Mouse (Mus musculus) midbrain, embryonic 15.5 days (tissue): Measurements from ENCODE around the gene Mlip. TPM values are rescaled to one million over a fixed set of nuclear protein-coding genes. Genes with fewer than 3 reads are reported as not detected.

Source experiments
- ATAC-seq: fragments of 200-750 bp; cut with Nextera tagmentation; replicated peaks from 2 replicates; pipeline ENCODE4 v1.8.0; 2017; ENCODE audit warnings: moderate TSS enrichment
- H3K27ac ChIP-seq: fragments of 300-500 bp; sonication (generic); 2 replicates; pipeline ENCODE4 v1.5.1; 2015; ENCODE audit warnings: mild to moderate bottlenecking, inconsistent platforms
- H3K27me3 ChIP-seq: fragments of 300-500 bp; sonication (generic); replicated peaks from 2 replicates; pipeline ENCODE4 v1.6.1; 2015; ENCODE audit warnings: inconsistent platforms
- H3K36me3 ChIP-seq: fragments of 300-500 bp; sonication (generic); replicated peaks from 2 replicates; pipeline ENCODE4 v1.6.1; 2015; ENCODE audit warnings: inconsistent platforms
- H3K4me1 ChIP-seq: fragments of 300-500 bp; sonication (generic); 2 replicates; pipeline ENCODE4 v1.6.1; 2015; ENCODE audit warnings: inconsistent platforms
- H3K4me2 ChIP-seq: fragments of 300-500 bp; sonication (generic); 2 replicates; pipeline ENCODE4 v1.6.1; 2015; ENCODE audit warnings: inconsistent platforms, mild to moderate bottlenecking, moderate library complexity
- H3K4me3 ChIP-seq: fragments of 300-500 bp; sonication (generic); 2 replicates; pipeline ENCODE4 v1.5.1; 2015; ENCODE audit warnings: mild to moderate bottlenecking, inconsistent platforms
- H3K9ac ChIP-seq: fragments of 300-500 bp; sonication (generic); 2 replicates; pipeline ENCODE4 v1.6.1; 2015; ENCODE audit warnings: mild to moderate bottlenecking, inconsistent platforms
- H3K9me3 ChIP-seq: fragments of 300-500 bp; sonication (generic); 2 replicates; pipeline ENCODE4 v1.6.1; 2016; ENCODE audit warnings: inconsistent platforms
- WGBS: fragments of 180-500 bp; shearing (Covaris S2); methylation state at CpG from one replicate; pipeline ENCODE4 v1.1.7; 2015; ENCODE audit warnings: mixed read lengths; 5-methylcytosine and 5-hydroxymethylcytosine counted together
- polyA plus RNA-seq: library from polyadenylated mRNA; unstranded; fragments of >200 nt; fragmentation: Nextera tagmentation; extraction: Ambion mirVana; gene quantifications from 2 replicates; pipeline ENCODE4 v1.2.1, GENCODE M21; 2015

Mlip gene
- 0.56 and 1.4 TPM in 2 replicates for polyA plus RNA-seq

- H3K27me3 ChIP-seq: no peaks in the 10 kb centered on the region
- 77% methylated on average over 14 of the region's 14 CpGs for WGBS
- H3K4me3 ChIP-seq: no peak within 1 kb of the TSS
- H3K27ac ChIP-seq: no peak within 1 kb of the TSS
- H3K36me3 ChIP-seq: no peaks in the 10 kb centered on the region
- ATAC-seq: no peak
- H3K9ac ChIP-seq: no peak within 1 kb of the TSS
- H3K4me1 ChIP-seq: no peaks in the 10 kb centered on the region
- H3K9me3 ChIP-seq: no peaks in the 10 kb centered on the region
- no peak within 1 kb of the TSS for H3K4me2 ChIP-seq
Measured at GRCm38 (mm10) chr9:77352432-77353175, at the start of gene Mlip. Gene Mlip, minus strand, starts transcription at chr9:77352969.

GRCm38 (mm10) chr9:77399801-77400200 lies 47.0 kb upstream of the Mlip start:
- Histone ChIP-seq H3K27ac (no peak overlapping the region), H3K27me3 (no peaks in the 10 kb centered on the region), H3K4me3 (no peak overlapping the region), H3K4me2 (no peak overlapping the region), H3K36me3 (no peaks in the 10 kb centered on the region), H3K4me1 (peaks cover 6% of the 10 kb centered on the region), H3K9me3 (no peaks in the 10 kb centered on the region), H3K9ac (no peak overlapping the region)
- ATAC-seq: no peak
- WGBS: 84% methylated on average over 5 of the region's 5 CpGs

- no peaks in the 10 kb centered on the region for H3K27me3 ChIP-seq
- peaks cover 6% of the 10 kb centered on the region for H3K4me1 ChIP-seq
- H3K4me3 ChIP-seq: no peak overlapping the region
- no peaks in the 10 kb centered on the region for H3K9me3 ChIP-seq
- H3K36me3 ChIP-seq: no peaks in the 10 kb centered on the region
- 0 out of 2 replicates have a peak overlapping the region, but pooled peaks have one; percentile 32 for H3K27ac ChIP-seq
- ATAC-seq: peak; percentile 92
- H3K9ac ChIP-seq: no peak overlapping the region
- WGBS: 36% methylated on average over 13 of the region's 13 CpGs
- no peak overlapping the region for H3K4me2 ChIP-seq
Measured at GRCm38 (mm10) chr9:77398856-77399631, 46.3 kb upstream of the Mlip start.

- WGBS: 77% methylated on average over 4 of the region's 4 CpGs
- Histone ChIP-seq H3K4me1 (peaks cover 6% of the 10 kb centered on the region), H3K4me3 (no peak overlapping the region), H3K36me3 (no peaks in the 10 kb centered on the region), H3K4me2 (no peak overlapping the region), H3K27me3 (no peaks in the 10 kb centered on the region), H3K27ac (no peak overlapping the region), H3K9ac (no peak overlapping the region), H3K9me3 (no peaks in the 10 kb centered on the region)
- no peak for ATAC-seq
Measured at GRCm38 (mm10) chr9:77397027-77397426, 44.3 kb upstream of the Mlip start.

GRCm38 (mm10) chr9:77391248-77391647 lies 38.5 kb upstream of the Mlip start:
- H3K9ac ChIP-seq: no peak overlapping the region
- no peak overlapping the region for H3K4me3 ChIP-seq
- no peak for ATAC-seq
- no peak overlapping the region for H3K4me2 ChIP-seq
- H3K4me1 ChIP-seq: no peaks in the 10 kb centered on the region
- H3K27me3 ChIP-seq: no peaks in the 10 kb centered on the region
- no peak overlapping the region for H3K27ac ChIP-seq
- H3K9me3 ChIP-seq: no peaks in the 10 kb centered on the region
- 89% methylated on average over 10 of the region's 10 CpGs for WGBS
- H3K36me3 ChIP-seq: no peaks in the 10 kb centered on the region

GRCm38 (mm10) chr9:77388956-77389355 lies 36.2 kb upstream of the Mlip start:
- Histone ChIP-seq H3K27me3 (no peaks in the 10 kb centered on the region), H3K9ac (no peak overlapping the region), H3K9me3 (no peaks in the 10 kb centered on the region), H3K27ac (no peak overlapping the region), H3K36me3 (no peaks in the 10 kb centered on the region), H3K4me2 (no peak overlapping the region), H3K4me1 (no peaks in the 10 kb centered on the region), H3K4me3 (no peak overlapping the region)
- ATAC-seq: no peak
- WGBS: 88% methylated on average over 8 of the region's 8 CpGs

DNA sequence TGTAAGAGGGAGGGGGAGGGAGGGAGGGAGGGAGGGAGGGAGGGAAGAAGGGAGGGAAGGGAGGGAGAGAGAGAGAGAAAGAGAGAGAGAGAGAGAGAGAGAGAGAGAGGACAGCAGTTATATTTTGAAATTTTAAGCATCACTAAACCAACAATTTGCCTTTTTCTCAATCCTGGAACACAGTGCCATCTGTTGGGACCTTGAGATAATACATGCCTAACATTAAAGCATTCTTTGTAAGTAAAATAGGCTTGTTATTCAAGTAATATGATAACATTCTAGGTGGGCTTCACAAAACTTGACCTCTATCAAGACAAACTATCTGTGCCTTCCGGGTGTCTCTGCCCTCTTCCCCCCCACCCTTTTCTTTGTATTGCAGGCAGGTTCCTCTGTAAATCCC lies 34.0 kb upstream of the Mlip start:
- Histone ChIP-seq H3K9me3 (no peaks in the 10 kb centered on the region), H3K27me3 (no peaks in the 10 kb centered on the region), H3K9ac (no peak overlapping the region), H3K4me3 (no peak overlapping the region), H3K27ac (no peak overlapping the region), H3K4me1 (no peaks in the 10 kb centered on the region), H3K36me3 (no peaks in the 10 kb centered on the region), H3K4me2 (no peak overlapping the region)
- WGBS: 67% methylated on average over 1 of the region's 1 CpGs
- no peak for ATAC-seq

- H3K4me1 ChIP-seq: no peaks in the 10 kb centered on the region
- 90% methylated on average over 12 of the region's 12 CpGs for WGBS
- H3K27me3 ChIP-seq: no peaks in the 10 kb centered on the region
- no peak overlapping the region for H3K27ac ChIP-seq
- H3K4me3 ChIP-seq: no peak overlapping the region
- H3K9ac ChIP-seq: no peak overlapping the region
- no peak for ATAC-seq
- H3K4me2 ChIP-seq: no peak overlapping the region
- no peaks in the 10 kb centered on the region for H3K36me3 ChIP-seq
- H3K9me3 ChIP-seq: no peaks in the 10 kb centered on the region
Measured at GRCm38 (mm10) chr9:77385611-77386010, 32.8 kb upstream of the Mlip start.

DNA sequence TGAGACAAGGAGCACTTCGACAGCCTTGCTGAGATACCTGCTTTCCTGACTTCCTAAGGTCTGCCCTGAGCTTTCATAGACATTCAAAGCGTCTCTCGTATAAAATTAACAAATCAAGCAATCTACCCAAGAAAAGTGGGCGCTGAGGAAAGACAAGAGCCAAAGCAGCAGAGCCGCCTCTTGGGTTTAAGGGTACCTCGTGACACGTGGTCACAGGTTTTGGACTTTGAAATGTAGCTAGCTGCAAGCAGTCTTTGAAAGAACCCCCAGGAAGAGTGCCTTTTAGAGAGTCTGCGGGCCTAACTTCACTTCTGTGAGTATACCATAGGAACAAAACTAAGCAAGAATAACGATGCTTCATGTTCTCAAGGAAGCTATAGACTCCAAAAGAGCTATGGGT lies 31.9 kb upstream of the Mlip start:
- Histone ChIP-seq H3K27me3 (no peaks in the 10 kb centered on the region), H3K4me2 (no peak overlapping the region), H3K27ac (no peak overlapping the region), H3K9ac (no peak overlapping the region), H3K4me3 (no peak overlapping the region), H3K9me3 (no peaks in the 10 kb centered on the region), H3K4me1 (no peaks in the 10 kb centered on the region), H3K36me3 (no peaks in the 10 kb centered on the region)
- WGBS: 87% methylated on average over 9 of the region's 9 CpGs
- ATAC-seq: no peak

GRCm38 (mm10) chr9:77383951-77384350 lies 31.2 kb upstream of the Mlip start:
- no peak for ATAC-seq
- WGBS: 80% methylated on average over 4 of the region's 4 CpGs

DNA sequence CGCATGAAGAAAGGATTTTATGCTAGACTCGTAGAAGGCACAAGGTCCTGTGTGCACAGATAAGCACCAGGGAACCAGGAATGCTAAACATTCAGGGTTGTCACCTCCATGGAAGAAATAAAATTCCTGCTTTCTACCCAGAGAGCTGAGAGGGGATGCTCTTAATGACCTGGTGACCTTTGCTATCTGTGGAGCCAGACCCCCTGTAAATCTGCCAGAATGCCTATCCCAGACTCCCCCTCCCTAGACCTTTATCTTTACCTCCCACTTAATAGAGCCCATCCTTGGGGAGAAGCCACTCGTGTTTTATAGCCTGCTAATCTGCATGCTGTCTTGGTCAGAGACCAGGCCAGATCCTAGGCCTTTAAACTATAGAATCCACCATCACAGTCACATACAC lies 29.7 kb upstream of the Mlip start:
- Histone ChIP-seq H3K36me3 (no peaks in the 10 kb centered on the region), H3K9me3 (no peaks in the 10 kb centered on the region), H3K4me3 (no peak overlapping the region), H3K4me2 (no peak overlapping the region), H3K9ac (no peak overlapping the region), H3K27ac (no peak overlapping the region), H3K4me1 (0 out of 2 replicates have a peak, but pooled peaks cover 4% of the 10 kb centered on the region), H3K27me3 (no peaks in the 10 kb centered on the region)
- ATAC-seq: no peak
- WGBS: 58% methylated on average over 3 of the region's 3 CpGs

More at GRCm38 (mm10) chr9:77383951-77384350, 31.2 kb upstream of the Mlip start:
- no peak overlapping the region for H3K4me3 ChIP-seq
- H3K9ac ChIP-seq: no peak overlapping the region
- H3K27me3 ChIP-seq: no peaks in the 10 kb centered on the region
- H3K4me1 ChIP-seq: no peaks in the 10 kb centered on the region
- H3K36me3 ChIP-seq: no peaks in the 10 kb centered on the region
- no peak overlapping the region for H3K27ac ChIP-seq
- no peaks in the 10 kb centered on the region for H3K9me3 ChIP-seq
- H3K4me2 ChIP-seq: no peak overlapping the region

- Histone ChIP-seq H3K36me3 (no peaks in the 10 kb centered on the region), H3K9ac (no peak overlapping the region), H3K27ac (no peak overlapping the region), H3K4me3 (no peak overlapping the region), H3K4me1 (0 out of 2 replicates have a peak, but pooled peaks cover 4% of the 10 kb centered on the region), H3K9me3 (no peaks in the 10 kb centered on the region), H3K4me2 (no peak overlapping the region), H3K27me3 (no peaks in the 10 kb centered on the region)
- 15% methylated on average over 5 of the region's 5 CpGs for WGBS
- no peak for ATAC-seq
Measured at GRCm38 (mm10) chr9:77381565-77381964, 28.8 kb upstream of the Mlip start.
